Mouse (Mus musculus): Measurements from ENCODE around the gene Gm11099.

The Gm11099 gene

GRCm38 (mm10) chr2:58859134-58859533 is at the start of gene Gm11099:
Gene Gm11099 (plus strand): TSS chr2:58859434.
- DNase-seq, result no peak

DNA sequence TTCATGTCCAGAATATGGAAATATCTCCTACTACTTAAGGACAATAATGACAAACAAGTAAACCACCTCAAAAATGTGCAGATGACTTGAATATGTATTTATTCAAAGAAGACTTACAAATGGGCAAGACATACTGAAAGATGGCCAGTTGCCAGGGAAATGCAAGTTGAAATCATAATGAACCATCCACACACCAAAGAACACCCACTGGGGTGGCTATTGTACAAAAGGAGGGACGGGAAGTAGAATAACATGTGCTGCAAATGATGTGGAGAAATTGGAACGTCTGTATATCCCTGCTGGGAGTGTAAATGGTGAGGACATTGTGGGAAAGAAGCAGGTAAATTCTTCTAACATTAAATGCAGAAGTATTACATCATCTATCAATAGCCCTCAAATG is 46.3 kb upstream of the Gm11099 start:
- no peak for DNase-seq

DNA sequence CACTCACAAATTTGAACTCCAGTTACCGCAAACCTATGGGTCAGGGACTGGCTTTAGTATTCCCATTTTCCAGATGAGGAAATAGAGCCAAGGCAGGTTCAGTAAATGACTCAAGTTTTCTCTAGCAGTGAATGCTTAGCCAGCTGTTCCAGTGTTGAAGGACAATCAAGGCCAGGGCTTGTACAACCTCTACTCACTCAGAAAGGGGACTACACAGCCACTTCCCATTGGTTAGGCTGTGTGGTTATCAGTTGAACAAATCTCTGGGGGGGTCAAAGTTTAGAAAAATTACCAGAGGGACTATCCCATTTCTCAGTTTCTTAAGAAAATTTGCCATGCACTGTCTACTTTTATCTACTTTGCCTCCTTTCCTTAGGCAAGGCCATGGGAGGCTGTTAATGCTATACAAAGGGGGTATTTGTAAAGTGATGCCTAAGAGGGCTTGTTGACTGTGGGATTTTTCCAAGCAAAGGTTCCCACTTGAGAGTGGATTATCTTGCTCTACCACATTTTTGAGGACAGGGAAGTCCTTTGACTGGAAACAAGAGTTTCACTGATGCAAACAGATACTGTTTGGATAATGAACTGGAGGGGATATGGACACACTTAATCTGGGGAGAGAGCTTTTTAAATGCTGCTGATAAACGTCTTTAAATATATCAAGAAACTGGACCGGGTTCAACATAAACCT is 30.2 kb upstream of the Gm11099 start:
- DNase-seq, result no peak

GRCm38 (mm10) chr2:58829981-58830742 is 29.1 kb upstream of the Gm11099 start:
- no peak for DNase-seq

DNA sequence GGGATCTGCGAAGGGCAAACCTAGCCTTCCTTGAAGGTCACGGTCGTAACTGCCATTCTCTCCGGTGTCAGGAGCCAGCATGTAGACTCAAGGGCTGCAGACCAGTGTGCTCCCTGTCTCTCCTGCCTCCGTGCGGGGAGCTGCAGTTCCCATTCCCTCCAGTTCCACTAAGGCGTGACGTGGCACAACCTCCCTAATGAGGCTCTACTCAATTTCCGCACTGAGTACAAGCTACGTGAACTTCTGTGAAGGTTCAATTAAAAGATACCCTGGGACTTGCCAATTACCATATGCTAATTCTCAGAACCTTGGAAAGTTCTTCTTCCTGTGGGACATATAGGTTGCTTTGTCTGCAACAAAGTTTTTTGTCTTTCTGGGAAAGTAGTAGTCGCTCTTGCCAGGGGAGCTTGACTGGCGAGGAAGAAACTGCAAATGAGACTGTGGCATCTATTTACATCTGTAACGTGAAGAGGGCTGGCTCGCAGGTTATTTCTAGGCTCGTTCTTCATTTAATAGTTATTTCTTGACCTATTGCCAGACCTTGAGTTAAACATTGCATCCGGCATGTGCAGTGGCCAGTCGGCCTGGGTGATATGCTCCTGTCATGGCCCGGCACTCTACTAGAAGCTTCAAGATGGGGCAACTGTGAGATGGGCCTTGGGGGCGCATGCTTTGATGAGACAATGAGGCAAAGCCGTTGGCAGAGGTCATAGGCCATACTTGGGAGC is 26.8 kb upstream of the Gm11099 start:
- DNase-seq, result no peak

DNA sequence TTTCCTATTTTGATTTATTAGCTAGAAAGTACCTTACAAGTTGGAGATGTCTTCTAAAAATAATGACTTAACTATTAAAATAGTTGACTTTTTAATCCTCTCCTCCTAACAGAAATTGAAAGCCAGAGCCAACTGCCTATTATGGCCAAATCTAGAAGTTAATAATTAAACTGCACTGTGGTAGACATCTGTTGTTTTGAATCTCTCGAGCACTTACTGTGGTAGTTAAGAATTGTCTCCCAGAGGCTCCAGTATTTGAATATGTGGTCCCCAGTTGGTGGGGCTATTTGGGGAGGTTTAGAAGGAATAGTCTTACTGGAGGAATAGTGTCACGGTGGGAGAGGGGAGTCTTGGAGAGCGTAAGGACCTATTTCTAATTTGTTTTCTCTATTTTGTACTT is 18.2 kb upstream of the Gm11099 start:
- no peak for DNase-seq

DNA sequence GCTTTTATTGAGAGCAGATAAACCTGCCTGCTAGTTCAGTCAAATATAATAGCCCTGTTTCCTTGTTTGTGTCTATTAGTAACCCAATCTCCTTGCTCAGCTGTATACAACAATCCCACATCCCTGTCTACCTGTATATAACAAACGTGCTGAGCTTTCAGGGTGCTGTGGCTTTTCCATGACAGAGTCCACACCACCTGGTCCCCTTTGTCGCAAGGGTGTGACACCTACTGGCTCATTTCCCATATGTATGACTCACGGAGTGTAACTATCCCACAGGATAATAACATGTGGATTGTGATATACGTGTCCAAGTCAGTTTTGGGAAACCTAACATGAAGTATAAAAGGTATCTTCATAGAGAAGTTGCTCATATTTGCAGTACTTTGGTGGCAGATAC is 16.8 kb upstream of the Gm11099 start:
- DNase-seq, result no peak

DNA sequence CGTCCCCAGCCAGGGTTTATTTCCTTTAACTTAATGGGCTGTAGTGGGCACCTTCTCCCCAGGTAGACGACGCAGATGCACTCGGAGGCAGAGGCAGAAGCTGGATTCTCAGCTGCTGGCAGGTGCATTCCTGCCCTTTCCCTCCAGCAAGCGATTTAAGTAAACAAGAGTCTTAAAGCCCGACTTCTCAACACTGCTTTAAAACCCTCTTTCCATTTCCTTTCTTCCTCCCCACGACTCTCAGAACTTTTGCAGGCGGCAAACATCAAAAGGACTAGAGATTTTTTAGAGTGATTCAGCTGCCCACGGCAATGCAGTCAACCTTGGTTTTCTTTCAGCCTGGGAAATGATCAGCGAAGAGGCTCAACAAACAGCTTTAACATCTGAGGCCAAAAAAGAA is 14.7 kb upstream of the Gm11099 start:
- peak; percentile 21 for DNase-seq

- DNase-seq, result no peak
These were observed 20.6 kb downstream of the Gm11099 start for GRCm38 (mm10) chr2:58879876-58880275.

GRCm38 (mm10) chr2:58905057-58905456 is 45.8 kb downstream of the Gm11099 start:
- DNase-seq, result no peak

DNA sequence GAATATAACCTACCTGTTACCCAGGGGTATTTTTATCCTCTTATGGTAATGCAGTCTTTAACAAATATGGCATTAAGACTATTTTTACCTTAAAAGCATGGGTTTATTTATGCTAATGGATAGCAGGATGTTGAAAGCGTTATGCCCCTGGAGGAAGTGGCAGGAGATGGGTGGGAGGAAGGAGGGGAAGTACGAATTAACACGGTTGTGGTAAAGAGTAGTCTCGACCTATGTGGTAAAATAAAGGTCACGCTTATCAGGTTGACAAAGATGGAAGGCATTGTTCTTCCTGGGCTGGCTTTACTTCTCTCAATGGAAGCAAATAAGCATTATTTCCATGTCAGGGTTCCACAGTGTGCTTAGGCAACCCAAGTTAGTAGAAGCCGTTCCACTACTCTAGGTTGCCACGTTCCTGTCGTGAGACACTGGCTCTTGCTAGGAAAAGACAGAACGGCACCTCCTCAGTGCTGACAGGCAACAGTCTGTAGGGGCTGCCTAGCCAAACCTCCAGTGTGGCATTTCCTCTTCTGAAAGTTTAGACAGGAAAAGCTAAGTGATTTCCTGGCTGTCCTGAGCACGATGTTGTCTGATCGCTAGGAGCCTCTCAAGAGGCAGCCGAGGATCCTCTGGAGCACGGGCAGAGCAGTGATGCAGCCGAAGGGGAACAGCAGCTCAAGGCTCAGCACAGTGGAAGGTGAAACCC is 47.7 kb downstream of the Gm11099 start:
- DNase-seq, result peak; percentile 28

- no peak for DNase-seq
These were observed 53.1 kb downstream of the Gm11099 start for GRCm38 (mm10) chr2:58912339-58912738.

DNA sequence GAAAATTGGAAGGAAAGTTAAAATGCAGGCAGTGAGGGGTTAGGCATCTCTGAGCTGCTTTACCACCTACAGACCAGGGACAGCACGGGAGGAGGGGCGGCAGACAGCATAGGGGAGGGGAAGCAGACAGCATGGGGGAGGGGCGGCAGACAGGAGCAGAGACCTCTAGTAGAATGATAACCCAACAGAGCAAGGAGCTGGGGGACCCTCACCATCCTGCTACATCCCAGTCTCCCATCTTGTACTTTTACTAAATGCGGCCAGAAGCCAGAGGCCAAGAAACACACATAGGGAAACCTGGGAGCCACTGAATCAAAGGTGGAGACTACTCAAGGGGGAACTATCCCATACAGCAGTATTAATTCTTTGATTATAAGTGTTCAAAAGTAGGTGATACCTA is 59.1 kb downstream of the Gm11099 start:
- no peak for DNase-seq

DNA sequence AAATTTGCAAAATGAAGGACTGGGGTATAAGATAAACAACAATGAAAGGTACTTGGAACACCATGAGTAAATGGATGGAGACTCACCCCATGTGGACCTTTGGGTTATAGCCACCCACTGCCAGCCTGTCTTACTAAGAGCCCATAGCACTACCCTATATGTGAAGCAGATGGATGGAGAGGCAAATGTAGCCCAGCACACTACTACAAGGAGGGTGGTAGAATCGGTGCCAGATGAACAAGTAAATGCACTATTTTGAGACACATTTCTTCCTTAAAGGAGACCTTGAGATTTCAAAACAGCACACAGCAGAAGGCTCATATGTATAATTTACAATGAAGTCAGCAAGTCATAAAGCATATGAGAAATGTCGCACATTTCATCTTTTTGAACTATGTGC is 66.3 kb downstream of the Gm11099 start:
- no peak for DNase-seq

DNA sequence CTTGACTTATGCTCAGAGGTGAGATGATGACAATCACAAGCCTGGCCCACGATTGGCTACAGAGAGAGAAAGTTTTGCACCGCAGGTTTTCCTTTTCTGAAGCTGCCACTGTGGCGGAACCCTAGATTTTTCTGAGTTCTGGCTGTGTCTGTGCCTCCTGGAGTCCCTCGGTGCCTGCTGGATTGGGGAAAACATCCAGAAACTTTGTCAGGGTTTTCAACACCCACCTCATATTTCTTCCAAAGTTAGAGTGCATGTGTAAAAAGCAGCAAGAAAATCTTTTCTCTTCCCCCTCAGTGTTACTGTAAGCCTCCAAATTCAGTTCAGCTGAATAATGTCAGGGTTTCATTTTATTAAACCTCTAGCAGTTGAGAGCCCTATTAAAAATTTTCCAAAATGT is 82.1 kb downstream of the Gm11099 start:
- DNase-seq, result no peak

GRCm38 (mm10) chr2:58948796-58949195 is 89.6 kb downstream of the Gm11099 start:
- no peak for DNase-seq

DNA sequence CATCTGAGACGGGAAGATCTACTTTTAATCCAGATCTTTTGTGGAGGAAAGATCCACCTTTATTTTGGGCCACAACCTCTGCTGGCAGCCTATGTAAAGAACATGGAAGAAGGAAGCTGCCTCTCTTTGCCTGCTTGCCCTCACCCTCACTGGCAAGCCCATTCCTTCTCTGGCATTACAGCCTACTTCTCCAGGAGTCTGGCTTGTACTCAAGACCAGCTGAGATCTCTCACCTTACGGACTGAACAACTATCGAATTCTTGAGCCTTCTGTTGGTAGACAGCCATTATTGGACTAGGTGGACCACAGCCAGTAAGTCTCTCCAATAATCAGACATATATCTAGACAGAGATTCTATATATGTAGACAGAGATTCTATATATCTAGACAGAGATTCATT is 92.9 kb downstream of the Gm11099 start:
- DNase-seq, result no peak

DNA sequence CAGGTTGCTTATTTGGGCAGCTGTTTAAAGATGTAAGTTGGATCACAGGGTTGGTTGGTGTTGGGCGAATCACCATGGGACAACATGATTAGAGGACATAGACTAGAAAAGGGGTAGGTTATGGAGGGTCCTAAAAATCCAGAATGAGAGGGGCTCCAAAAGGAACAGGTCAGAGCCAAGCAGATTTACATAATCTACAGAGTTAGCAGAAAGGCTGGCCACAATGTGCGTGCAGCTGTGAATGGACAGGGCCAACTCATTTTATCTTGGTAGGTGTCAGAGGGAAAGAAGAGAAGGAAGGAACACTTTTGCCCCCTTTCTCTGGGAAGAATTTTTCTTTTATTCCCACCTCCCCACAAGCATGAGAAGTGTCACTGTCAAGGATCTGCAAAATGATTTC is 97.1 kb downstream of the Gm11099 start:
- no peak for DNase-seq

GRCm38 (mm10) chr2:58956770-58957300 is 97.6 kb downstream of the Gm11099 start:
- no peak for DNase-seq

Data from thymus, postnatal 25 days (tissue).